Mouse (Mus musculus) intestine, postnatal 0 days (tissue): ENCODE data around the gene Ube4b. TPM values are rescaled to one million over a fixed set of nuclear protein-coding genes. Genes with fewer than 3 reads are reported as not detected.

Experiments
- ATAC-seq: fragments of 200-750 bp; cut with Nextera tagmentation; 2 replicates; pipeline ENCODE4 v1.8.0; 2017; ENCODE audit warnings: mild to moderate bottlenecking, moderate TSS enrichment, moderate library complexity
- H3K27ac ChIP-seq: fragments of 300-500 bp; sonication (generic); 2 replicates; pipeline ENCODE4 v1.5.1; 2014; ENCODE audit warnings: mild to moderate bottlenecking, low read depth, low read length, moderate library complexity
- H3K27me3 ChIP-seq: fragments of 300-500 bp; sonication (generic); replicated peaks from 2 replicates; pipeline ENCODE4 v1.6.1; 2014; ENCODE audit warnings: low read length, mixed read lengths; ENCODE audit not compliant: control insufficient read depth, insufficient read depth
- H3K36me3 ChIP-seq: fragments of 300-500 bp; sonication (generic); 2 replicates; pipeline ENCODE4 v1.6.1; 2014; ENCODE audit warnings: mild to moderate bottlenecking, moderate library complexity; ENCODE audit not compliant: control insufficient read depth, insufficient read depth
- H3K4me1 ChIP-seq: fragments of 300-500 bp; sonication (generic); replicated peaks from 2 replicates; pipeline ENCODE4 v1.6.1; 2014; ENCODE audit warnings: antibody characterized with exemption, low read length, mixed read lengths; ENCODE audit not compliant: control insufficient read depth, insufficient read depth
- H3K4me2 ChIP-seq: fragments of 300-500 bp; sonication (generic); replicated peaks from 2 replicates; pipeline ENCODE4 v1.6.1; 2014; ENCODE audit warnings: low read depth, mild to moderate bottlenecking, moderate library complexity
- H3K4me3 ChIP-seq: fragments of 300-500 bp; sonication (generic); 2 replicates; pipeline ENCODE4 v1.5.1; 2014; ENCODE audit warnings: low read depth, low read length
- H3K9ac ChIP-seq: fragments of 300-500 bp; sonication (generic); 2 replicates; pipeline ENCODE4 v1.6.1; 2014; ENCODE audit warnings: mild to moderate bottlenecking, low read depth, low read length
- H3K9me3 ChIP-seq: fragments of 300-500 bp; sonication (generic); 2 replicates; pipeline ENCODE4 v1.6.1; 2016; ENCODE audit warnings: mixed run types; ENCODE audit not compliant: control insufficient read depth
- CTCF ChIP-seq: sonication (generic); IDR thresholded peaks from 2 replicates; pipeline ENCODE4 v1.5.1; 2016; ENCODE audit warnings: low read depth, mild to moderate bottlenecking, control low read depth, antibody characterized with exemption, moderate library complexity
- WGBS: fragments of 180-500 bp; shearing (Covaris S2); extraction: QIAGEN DNeasy Blood & Tissue Kit; methylation state at CpG from one replicate; pipeline ENCODE4 v1.1.7; 2014; 5-methylcytosine and 5-hydroxymethylcytosine counted together
- polyA plus RNA-seq: library from polyadenylated mRNA; unstranded; fragments of >200 nt; fragmentation: Nextera tagmentation; extraction: Ambion mirVana; gene quantifications from 2 replicates; pipeline ENCODE4 v1.2.1, GENCODE M21; 2015

Gene Ube4b
- polyA plus RNA-seq, 1 experiment from 2014 or later: 47.2 TPM

GRCm38 (mm10) chr4:149313558-149314253, 112.8 kb downstream of the Ube4b start:
- Histone ChIP-seq H3K4me1 (no peaks in the 10 kb centered on the region), H3K9ac (no peak overlapping the region), H3K27ac (no peak overlapping the region), H3K4me2 (no peak overlapping the region), H3K27me3 (no peaks in the 10 kb centered on the region), H3K4me3 (no peak overlapping the region), H3K9me3 (no peaks in the 10 kb centered on the region), H3K36me3 (no peaks in the 10 kb centered on the region)
- no peak for TF ChIP-seq CTCF
- WGBS: 88% methylated on average over 12 of the region's 12 CpGs
- ATAC-seq: no peak

GRCm38 (mm10) chr4:149311996-149312395, 114.6 kb downstream of the Ube4b start:
- H3K4me3 ChIP-seq: no peak overlapping the region
- no peaks in the 10 kb centered on the region for H3K9me3 ChIP-seq
- H3K9ac ChIP-seq: no peak overlapping the region
- TF ChIP-seq CTCF: no peak
- ATAC-seq: no peak
- H3K36me3 ChIP-seq: no peaks in the 10 kb centered on the region
- no peak overlapping the region for H3K27ac ChIP-seq
- no peaks in the 10 kb centered on the region for H3K4me1 ChIP-seq
- 91% methylated on average over 5 of the region's 5 CpGs for WGBS
- no peak overlapping the region for H3K4me2 ChIP-seq
- no peaks in the 10 kb centered on the region for H3K27me3 ChIP-seq

- H3K36me3 ChIP-seq: no peaks in the 10 kb centered on the region
- H3K4me1 ChIP-seq: 0 out of 2 replicates have a peak, but pooled peaks cover 3% of the 10 kb centered on the region
- peak overlapping the region; percentile 97 for H3K4me3 ChIP-seq
- 72% methylated on average over 3 of the region's 3 CpGs for WGBS
- no peaks in the 10 kb centered on the region for H3K9me3 ChIP-seq
- TF ChIP-seq CTCF: no peak
- H3K27ac ChIP-seq: peak overlapping the region; percentile 28; the same call in 1 of the 2 replicates
- no peak overlapping the region for H3K9ac ChIP-seq
- peak overlapping the region; percentile 95 for H3K4me2 ChIP-seq
- no peaks in the 10 kb centered on the region for H3K27me3 ChIP-seq
- no peak for ATAC-seq
Observed at GRCm38 (mm10) chr4:149308491-149308820, 118.1 kb downstream of the Ube4b start.

- no peaks in the 10 kb centered on the region for H3K36me3 ChIP-seq
- H3K9ac ChIP-seq: peak within 1 kb of the TSS; percentile 93
- H3K9me3 ChIP-seq: no peaks in the 10 kb centered on the region
- no peaks in the 10 kb centered on the region for H3K27me3 ChIP-seq
- peak; percentile 99 for ATAC-seq
- peak within 1 kb of the TSS; percentile 90 for H3K27ac ChIP-seq
- 0 out of 2 replicates have a peak, but pooled peaks cover 4% of the 10 kb centered on the region for H3K4me1 ChIP-seq
- peak; percentile 99 for TF ChIP-seq CTCF
- peak within 1 kb of the TSS; percentile 95 for H3K4me2 ChIP-seq
- peak within 1 kb of the TSS; percentile 97 for H3K4me3 ChIP-seq
- WGBS: under 1% methylated on average over 79 of the region's 79 CpGs
Observed at GRCm38 (mm10) chr4:149307596-149308490, 118.7 kb downstream of the Ube4b start, which contains the start of gene Kif1b. Gene Kif1b, minus strand, starts transcription at chr4:149307693.

- peak overlapping the region; percentile 93 for H3K9ac ChIP-seq
- no peak for TF ChIP-seq CTCF
- WGBS: under 1% methylated on average over 60 of the region's 83 CpGs
- no peaks in the 10 kb centered on the region for H3K36me3 ChIP-seq
- H3K27me3 ChIP-seq: no peaks in the 10 kb centered on the region
- 0 out of 2 replicates have a peak, but pooled peaks cover 4% of the 10 kb centered on the region for H3K4me1 ChIP-seq
- peak; percentile 76 for ATAC-seq
- no peaks in the 10 kb centered on the region for H3K9me3 ChIP-seq
- peak overlapping the region; percentile 90 for H3K27ac ChIP-seq
- H3K4me2 ChIP-seq: peak overlapping the region; percentile 95
- peak overlapping the region; percentile 97 for H3K4me3 ChIP-seq
Observed at GRCm38 (mm10) chr4:149306712-149307595, 119.6 kb downstream of the Ube4b start.
